Mouse (Mus musculus) liver, postnatal 0 days (tissue): ENCODE results near the gene Ccdc175.

Experiments
- CTCF ChIP-seq: sonication (generic); IDR thresholded peaks from 2 replicates; pipeline ENCODE4 v1.5.1; 2016; ENCODE audit warnings: antibody characterized with exemption, low read depth
- EP300 ChIP-seq: IDR thresholded peaks from 2 replicates; pipeline ENCODE4 v1.6.1; 2016; ENCODE audit warnings: antibody characterized with exemption, low read depth, mild to moderate bottlenecking

GRCm38 (mm10) chr12:72104525-72105281 lies 80.1 kb downstream of the Ccdc175 start:
- TF ChIP-seq CTCF (peak; percentile 81), EP300 (no peak)
